Mouse (Mus musculus) brain, embryonic 14.5 days (tissue): ENCODE data around the gene Cotl1.

Experiments
- CTCF ChIP-seq: fragments of 200-500 bp; IDR thresholded peaks from 2 replicates; pipeline ENCODE4 v1.5.1; 2012; ENCODE audit warnings: inconsistent platforms, mild to moderate bottlenecking, moderate library complexity, borderline replicate concordance; ENCODE audit not compliant: insufficient read depth, insufficient read length; ENCODE audit errors: extremely low read depth
- POLR2A ChIP-seq: fragments of 200-500 bp; IDR thresholded peaks from 2 replicates; pipeline ENCODE4 v1.6.1; 2012; ENCODE audit warnings: mild to moderate bottlenecking, inconsistent platforms, borderline replicate concordance; ENCODE audit not compliant: poor library complexity, insufficient read depth, insufficient read length, severe bottlenecking; ENCODE audit errors: extremely low read depth

DNA sequence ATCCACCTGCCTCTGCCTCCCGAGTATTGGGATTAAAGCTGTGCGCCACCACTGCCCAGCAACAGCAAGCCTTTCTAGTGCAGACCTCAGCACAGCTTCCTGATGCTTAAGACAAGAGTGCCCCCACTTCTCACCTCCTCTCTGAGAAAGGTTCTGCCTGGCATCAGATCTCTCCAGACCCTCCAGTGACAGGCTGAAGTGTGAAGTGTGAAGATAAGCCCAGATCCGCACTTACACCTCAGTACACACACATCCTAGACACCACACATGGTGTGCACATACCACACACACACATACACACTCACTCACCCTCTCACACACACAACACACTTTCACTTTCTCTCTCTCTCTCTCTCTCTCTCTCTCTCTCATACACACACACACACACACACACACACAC lies 53.5 kb downstream of the Cotl1 start:
- no peak for TF ChIP-seq CTCF
- no peak for TF ChIP-seq POLR2A
